Mouse (Mus musculus) intestine, embryonic 16.5 days (tissue): ENCODE results near the gene Pfn2. TPM values are rescaled to one million over a fixed set of nuclear protein-coding genes. Genes with fewer than 3 reads are reported as not detected.
"Not testable (repeated sequence)": the region's sequence is repeated elsewhere in the genome, so short reads cannot be mapped to it uniquely, and the experiment has no call there.

Experiments
- ATAC-seq: fragments of 200-750 bp; cut with Nextera tagmentation; 2 replicates; pipeline ENCODE4 v1.8.0; 2017; ENCODE audit warnings: moderate TSS enrichment, moderate library complexity
- H3K27ac ChIP-seq: fragments of 300-500 bp; sonication (generic); 2 replicates; pipeline ENCODE4 v1.5.1; 2014; ENCODE audit warnings: mild to moderate bottlenecking, low read length
- H3K27me3 ChIP-seq: fragments of 300-500 bp; sonication (generic); replicated peaks from 2 replicates; pipeline ENCODE4 v1.6.1; 2014; ENCODE audit warnings: low read length, control low read depth, mixed read lengths; ENCODE audit not compliant: control insufficient read depth, insufficient read depth
- H3K36me3 ChIP-seq: fragments of 300-500 bp; sonication (generic); 2 replicates; pipeline ENCODE4 v1.6.1; 2014; ENCODE audit warnings: low read length, control low read depth; ENCODE audit not compliant: control insufficient read depth, insufficient read depth
- H3K4me1 ChIP-seq: fragments of 300-500 bp; sonication (generic); 2 replicates; pipeline ENCODE4 v1.6.1; 2014; ENCODE audit warnings: low read length, control low read depth, mixed read lengths; ENCODE audit not compliant: control insufficient read depth, insufficient read depth
- H3K4me2 ChIP-seq: fragments of 300-500 bp; sonication (generic); 2 replicates; pipeline ENCODE4 v1.6.1; 2014; ENCODE audit warnings: low read depth, low read length, control low read depth
- H3K4me3 ChIP-seq: fragments of 300-500 bp; sonication (generic); 2 replicates; pipeline ENCODE4 v1.5.1; 2014; ENCODE audit warnings: mild to moderate bottlenecking, low read length
- H3K9ac ChIP-seq: fragments of 300-500 bp; sonication (generic); 2 replicates; pipeline ENCODE4 v1.6.1; 2014; ENCODE audit warnings: low read depth, low read length
- H3K9me3 ChIP-seq: fragments of 300-500 bp; sonication (generic); 2 replicates; pipeline ENCODE4 v1.6.1; 2016; ENCODE audit warnings: low read length, control low read depth; ENCODE audit not compliant: control insufficient read depth
- WGBS: fragments of 180-500 bp; shearing (Covaris S2); extraction: QIAGEN DNeasy Blood & Tissue Kit; methylation state at CpG from one replicate; pipeline ENCODE4 v1.1.7; 2014; 5-methylcytosine and 5-hydroxymethylcytosine counted together
- polyA plus RNA-seq: library from polyadenylated mRNA; unstranded; fragments of >200 nt; fragmentation: Nextera tagmentation; extraction: Ambion mirVana; gene quantifications from 2 replicates; pipeline ENCODE4 v1.2.1, GENCODE M21; 2015

The Pfn2 gene
- polyA plus RNA-seq, 1 experiment from 2014 or later: 53.4 TPM

- Histone ChIP-seq H3K4me1 (no peaks in the 10 kb centered on the region), H3K9ac (no peak overlapping the region), H3K4me2 (no peak overlapping the region), H3K36me3 (no peaks in the 10 kb centered on the region), H3K4me3 (no peak overlapping the region), H3K9me3 (no peaks in the 10 kb centered on the region), H3K27me3 (no peaks in the 10 kb centered on the region), H3K27ac (no peak overlapping the region)
- 80% methylated on average over 6 of the region's 6 CpGs for WGBS
- ATAC-seq: no peak
These were observed 32.4 kb downstream of the Pfn2 start for GRCm38 (mm10) chr3:57815447-57815846.

GRCm38 (mm10) chr3:57795071-57795470 lies 52.8 kb downstream of the Pfn2 start:
- 53% methylated on average over 6 of the region's 6 CpGs for WGBS
- ATAC-seq, H3K4me2 ChIP-seq, H3K9ac ChIP-seq, H3K4me1 ChIP-seq, H3K27ac ChIP-seq, H3K4me3 ChIP-seq, H3K9me3 ChIP-seq, H3K27me3 ChIP-seq, H3K36me3 ChIP-seq: not testable (repeated sequence)

Other genes with a start within 250 kb of the Pfn2 start
- 59.9 and 69.6 TPM in 2 replicates for gene Commd2, start 196.4 kb downstream of the Pfn2 start, polyA plus RNA-seq
- gene Ankub1, start 155.3 kb downstream of the Pfn2 start, polyA plus RNA-seq: not detected in 2 replicates
- 70.6 and 87.6 TPM in 2 replicates for gene Rnf13, start 112.0 kb downstream of the Pfn2 start, polyA plus RNA-seq